Mouse (Mus musculus): ENCODE results near the gene Cchcr1. TPM values are rescaled to one million over a fixed set of nuclear protein-coding genes. Genes with fewer than 3 reads are reported as not detected.
"Not testable (repeated sequence)": the region's sequence is repeated elsewhere in the genome, so short reads cannot be mapped to it uniquely, and the experiment has no call there.

Gene Cchcr1
- polyA plus RNA-seq, 1 experiment: 7.5 TPM

GRCm38 (mm10) chr17:35506881-35507280 is 10.0 kb upstream of the Cchcr1 start:
- Histone ChIP-seq H3K36me3 (ENCODE audit: control insufficient read depth, insufficient read depth, low read length) (no peaks in the 10 kb centered on the region), H3K27ac (ENCODE audit: insufficient read depth, low read depth, low read length) (no peak overlapping the region), H3K4me3 (ENCODE audit: insufficient read depth, low read depth, low read length) (no peak overlapping the region), H3K27me3 (replicated peaks; ENCODE audit: control insufficient read depth, insufficient read depth, low read length) (no peaks in the 10 kb centered on the region), H3K4me1 (ENCODE audit: control insufficient read depth, insufficient read depth, low read length) (no peaks in the 10 kb centered on the region)
- WGBS: 40% methylated on average over 10 of the region's 10 CpGs
- DNase-seq: no peak
- TF ChIP-seq CTCF (conservative IDR thresholded peaks at IDR 0.05; ENCODE audit: insufficient read depth, insufficient read length, low read depth, low read length) (no peak), POLR2A (IDR thresholded peaks at IDR 0.05; ENCODE audit: low read depth, low read length) (no peak)

- TF ChIP-seq CTCF (conservative IDR thresholded peaks at IDR 0.05; ENCODE audit: insufficient read depth, insufficient read length, low read depth, low read length) (no peak), POLR2A (IDR thresholded peaks at IDR 0.05; ENCODE audit: low read depth, low read length) (no peak)
- Histone ChIP-seq H3K4me1 (ENCODE audit: control insufficient read depth, insufficient read depth, low read length) (no peaks in the 10 kb centered on the region), H3K4me3 (ENCODE audit: insufficient read depth, low read depth, low read length) (no peak overlapping the region), H3K27me3 (replicated peaks; ENCODE audit: control insufficient read depth, insufficient read depth, low read length) (no peaks in the 10 kb centered on the region), H3K27ac (ENCODE audit: insufficient read depth, low read depth, low read length) (no peak overlapping the region), H3K36me3 (ENCODE audit: control insufficient read depth, insufficient read depth, low read length) (no peaks in the 10 kb centered on the region)
- no peak for DNase-seq
- 43% methylated on average over 13 of the region's 13 CpGs for whole genome bisulfite sequencing
Observed at GRCm38 (mm10) chr17:35507556-35508260, 9.2 kb upstream of the Cchcr1 start.

GRCm38 (mm10) chr17:35508279-35508678 is 8.6 kb upstream of the Cchcr1 start:
- DNase-seq; H3K4me3 ChIP-seq (ENCODE audit: insufficient read depth, low read depth, low read length); H3K4me1 ChIP-seq (ENCODE audit: control insufficient read depth, insufficient read depth, low read length); H3K27ac ChIP-seq (ENCODE audit: insufficient read depth, low read depth, low read length); H3K27me3 ChIP-seq (replicated peaks; ENCODE audit: control insufficient read depth, insufficient read depth, low read length); H3K36me3 ChIP-seq (ENCODE audit: control insufficient read depth, insufficient read depth, low read length): not testable (repeated sequence)
- WGBS: 82% methylated on average over 5 of the region's 5 CpGs

- no peak for DNase-seq
- Histone ChIP-seq H3K36me3 (ENCODE audit: control insufficient read depth, insufficient read depth, low read length) (no peaks in the 10 kb centered on the region), H3K4me3 (ENCODE audit: insufficient read depth, low read depth, low read length) (no peak overlapping the region), H3K4me1 (ENCODE audit: control insufficient read depth, insufficient read depth, low read length) (no peaks in the 10 kb centered on the region), H3K27ac (ENCODE audit: insufficient read depth, low read depth, low read length) (no peak overlapping the region), H3K27me3 (replicated peaks; ENCODE audit: control insufficient read depth, insufficient read depth, low read length) (no peaks in the 10 kb centered on the region)
- peak; percentile 39; the same call in 1 of the 2 replicates for TF ChIP-seq CTCF (conservative IDR thresholded peaks at IDR 0.05; ENCODE audit: insufficient read depth, insufficient read length, low read depth, low read length)
- no peak for TF ChIP-seq POLR2A (IDR thresholded peaks at IDR 0.05; ENCODE audit: low read depth, low read length)
- 27% methylated on average over 8 of the region's 8 CpGs for WGBS
Observed at GRCm38 (mm10) chr17:35509284-35509683, 7.6 kb upstream of the Cchcr1 start.

GRCm38 (mm10) chr17:35512916-35513626 is 3.8 kb upstream of the Cchcr1 start:
- TF ChIP-seq CTCF (conservative IDR thresholded peaks at IDR 0.05; ENCODE audit: insufficient read depth, insufficient read length, low read depth, low read length): peak; percentile 47
- no peak for TF ChIP-seq POLR2A (IDR thresholded peaks at IDR 0.05; ENCODE audit: low read depth, low read length)
- whole genome bisulfite sequencing: 94% methylated on average over 7 of the region's 7 CpGs
- Histone ChIP-seq H3K4me3 (ENCODE audit: insufficient read depth, low read depth, low read length) (no peak overlapping the region), H3K27me3 (replicated peaks; ENCODE audit: control insufficient read depth, insufficient read depth, low read length) (no peaks in the 10 kb centered on the region), H3K36me3 (ENCODE audit: control insufficient read depth, insufficient read depth, low read length) (no peaks in the 10 kb centered on the region), H3K27ac (ENCODE audit: insufficient read depth, low read depth, low read length) (no peak overlapping the region), H3K4me1 (ENCODE audit: control insufficient read depth, insufficient read depth, low read length) (no peaks in the 10 kb centered on the region; the same call in 1 of the 2 replicates)
- no peak for DNase-seq

- WGBS: 18% methylated on average over 2 of the region's 2 CpGs
- Histone ChIP-seq H3K4me3 (ENCODE audit: insufficient read depth, low read depth, low read length) (no peak overlapping the region), H3K4me1 (ENCODE audit: control insufficient read depth, insufficient read depth, low read length) (no peaks in the 10 kb centered on the region; the same call in 1 of the 2 replicates), H3K27me3 (replicated peaks; ENCODE audit: control insufficient read depth, insufficient read depth, low read length) (no peaks in the 10 kb centered on the region), H3K36me3 (ENCODE audit: control insufficient read depth, insufficient read depth, low read length) (no peaks in the 10 kb centered on the region), H3K27ac (ENCODE audit: insufficient read depth, low read depth, low read length) (no peak overlapping the region)
- peak; percentile 80 for DNase-seq
- TF ChIP-seq POLR2A (IDR thresholded peaks at IDR 0.05; ENCODE audit: low read depth, low read length) (no peak), CTCF (conservative IDR thresholded peaks at IDR 0.05; ENCODE audit: insufficient read depth, insufficient read length, low read depth, low read length) (peak; percentile 78)
Observed at GRCm38 (mm10) chr17:35513886-35514285, 3.0 kb upstream of the Cchcr1 start.

- Histone ChIP-seq H3K36me3 (ENCODE audit: control insufficient read depth, insufficient read depth, low read length) (no peaks in the 10 kb centered on the region), H3K4me3 (ENCODE audit: insufficient read depth, low read depth, low read length) (no peak overlapping the region), H3K27me3 (replicated peaks; ENCODE audit: control insufficient read depth, insufficient read depth, low read length) (no peaks in the 10 kb centered on the region), H3K4me1 (ENCODE audit: control insufficient read depth, insufficient read depth, low read length) (no peaks in the 10 kb centered on the region; the same call in 1 of the 2 replicates), H3K27ac (ENCODE audit: insufficient read depth, low read depth, low read length) (no peak overlapping the region)
- WGBS: 71% methylated on average over 6 of the region's 6 CpGs
- DNase-seq: no peak
- TF ChIP-seq CTCF (conservative IDR thresholded peaks at IDR 0.05; ENCODE audit: insufficient read depth, insufficient read length, low read depth, low read length) (no peak), POLR2A (IDR thresholded peaks at IDR 0.05; ENCODE audit: low read depth, low read length) (no peak)
Observed at GRCm38 (mm10) chr17:35514756-35515155, 2.1 kb upstream of the Cchcr1 start.
